Comparison of ENCODE assay signal across 11 mouse cellular contexts in genomic region chr2:72175536-72175935, GRCm38 (mm10).
DNase-seq lines count a peak whose midpoint lies in the region; ATAC-seq and TF ChIP-seq lines count a peak whose summit lies in the region.
"Had no signal": no experiment of that assay in that cellular context is flagged by ENCODE, and none has a peak within 500 bp of the region (broad histone marks: within the 10 kb centered on the region; RNA-seq: fewer than 3 reads in every experiment).

No protein-coding gene starts in this region.

- H3K4me2 ChIP-seq in heart, postnatal 0 days (ENCODE audit: low read depth, low read length), result no peak overlapping the region; the same call in 1 of the 2 replicates
- H3K4me2 ChIP-seq: intestine, embryonic 15.5 days had no signal

- H3K27me3 ChIP-seq in embryonic facial prominence, embryonic 10.5 days (replicated peaks; ENCODE audit: low read depth, poor library complexity, severe bottlenecking), result no peaks in the 10 kb centered on the region
- H3K27me3 ChIP-seq in heart, postnatal 0 days (ENCODE audit: control insufficient read depth, insufficient read depth, low read length), result no peaks in the 10 kb centered on the region
- H3K27me3 ChIP-seq in thymus, adult 2 months (ENCODE audit: control insufficient read depth, insufficient read depth, low read length), result no peaks in the 10 kb centered on the region
- H3K27me3 ChIP-seq: intestine, embryonic 15.5 days had no signal

- peaks cover 17% of the 10 kb centered on the region for H3K4me1 ChIP-seq in embryonic facial prominence, embryonic 10.5 days
- peaks cover 15% of the 10 kb centered on the region; the same call in 1 of the 2 replicates for H3K4me1 ChIP-seq in heart, postnatal 0 days (ENCODE audit: control insufficient read depth, insufficient read depth)
- peaks cover 14% of the 10 kb centered on the region for H3K4me1 ChIP-seq in thymus, adult 2 months (replicated peaks; ENCODE audit: control insufficient read depth, insufficient read depth, low read length)
- H3K4me1 ChIP-seq: intestine, embryonic 15.5 days had no signal

- no peaks in the 10 kb centered on the region for H3K9me3 ChIP-seq in embryonic facial prominence, embryonic 10.5 days
- no peaks in the 10 kb centered on the region for H3K9me3 ChIP-seq in heart, postnatal 0 days (replicated peaks; ENCODE audit: control insufficient read depth, low read length)
- H3K9me3 ChIP-seq: intestine, embryonic 15.5 days had no signal

- no peaks in the 10 kb centered on the region for H3K36me3 ChIP-seq in embryonic facial prominence, embryonic 10.5 days (replicated peaks)
- no peaks in the 10 kb centered on the region for H3K36me3 ChIP-seq in heart, postnatal 0 days (replicated peaks; ENCODE audit: control insufficient read depth, insufficient read depth, low read length)
- no peaks in the 10 kb centered on the region; the same call in 1 of the 2 replicates for H3K36me3 ChIP-seq in thymus, adult 2 months (ENCODE audit: control insufficient read depth, insufficient read depth, low read length)
- H3K36me3 ChIP-seq: intestine, embryonic 15.5 days had no signal

- peak; percentile 26; the same call in 1 of the 2 replicates for TF ChIP-seq CTCF in layer of hippocampus, adult 2 months (conservative IDR thresholded peaks at IDR 0.05)
- no peak for TF ChIP-seq CTCF in heart, postnatal 0 days (IDR thresholded peaks at IDR 0.05; ENCODE audit: low read depth)
- no peak for TF ChIP-seq CTCF in thymus, adult 2 months (IDR thresholded peaks at IDR 0.05; ENCODE audit: borderline replicate concordance, control insufficient read depth, extremely low read depth, insufficient read depth, low read length, poor library complexity)

- DNase-seq in heart, adult 11 months, result peak; percentile 86
- DNase-seq in heart, adult 8-10 months (ENCODE audit: low spot score), result no peak
- no peak for DNase-seq in layer of hippocampus, adult 2 months (ENCODE audit: low spot score in 2 of 2)
- no peak for DNase-seq in layer of hippocampus, adult 11-12 months (ENCODE audit: low spot score)
- DNase-seq in embryonic facial prominence, embryonic 10.5 days (ENCODE audit: low spot score), result no peak
- peak; percentile 33 for DNase-seq in heart, postnatal 0 days (ENCODE audit: low spot score)
- DNase-seq in thymus, adult 2 months, result no peak
- DNase-seq: cerebellum, adult 11-12 months; lung, postnatal 14 days had no signal

- no peak overlapping the region; the same call in 1 of the 2 replicates for H3K9ac ChIP-seq in heart, postnatal 0 days (replicated peaks; ENCODE audit: low read depth, low read length)
- H3K9ac ChIP-seq: intestine, embryonic 15.5 days had no signal

- no peak for TF ChIP-seq POLR2A in thymus, adult 2 months (IDR thresholded peaks at IDR 0.05; ENCODE audit: control insufficient read depth, extremely low read depth, insufficient read depth, low read length, poor library complexity)

- H3K27ac ChIP-seq in layer of hippocampus, adult 2 months, result peak overlapping the region; percentile 71; the same call in 1 of the 2 replicates
- 0 out of 2 replicates have a peak overlapping the region, but pooled peaks have one; percentile 4 for H3K27ac ChIP-seq in embryonic facial prominence, embryonic 10.5 days (replicated peaks)
- peak overlapping the region; percentile 27; the same call in 1 of the 2 replicates for H3K27ac ChIP-seq in heart, postnatal 0 days (ENCODE audit: low read depth)
- H3K27ac ChIP-seq in thymus, adult 2 months (ENCODE audit: control insufficient read depth, insufficient read depth, low read length), result no peak overlapping the region
- H3K27ac ChIP-seq: intestine, embryonic 15.5 days had no signal

- ATAC-seq in heart, postnatal 0 days (ENCODE audit: insufficient read depth, low read depth), result peak; percentile 70
- ATAC-seq: intestine, embryonic 15.5 days had no signal

- 75% methylated on average over 7 of the region's 7 CpGs for WGBS in embryonic facial prominence, embryonic 10.5 days
- 44% methylated on average over 7 of the region's 7 CpGs for WGBS in heart, postnatal 0 days
- 93% methylated on average over 7 of the region's 7 CpGs for WGBS in thymus, adult 2 months

- TF ChIP-seq EP300 in heart, postnatal 0 days (IDR thresholded peaks at IDR 0.05; ENCODE audit: low read depth), result no peak

- H3K4me3 ChIP-seq in layer of hippocampus, adult 2 months, result no peak overlapping the region
- H3K4me3 ChIP-seq in embryonic facial prominence, embryonic 10.5 days, result no peak overlapping the region
- H3K4me3 ChIP-seq in heart, postnatal 0 days (ENCODE audit: low read depth, low read length), result no peak overlapping the region
- H3K4me3 ChIP-seq in thymus, adult 2 months (ENCODE audit: control insufficient read depth, insufficient read depth, low read length), result no peak overlapping the region
- H3K4me3 ChIP-seq: intestine, embryonic 15.5 days; left cerebral cortex, adult 2 months had no signal

Comparison
In these comparisons a context has a peak if more than half of its experiments do, and no peak if none do; other contexts are left out.
1. DNase-seq: peak in heart, adult 11 months (single experiment) and heart, postnatal 0 days (single experiment); none in heart, adult 8-10 months (single experiment), layer of hippocampus, adult 2 months (0 of 2), layer of hippocampus, adult 11-12 months (single experiment), embryonic facial prominence, embryonic 10.5 days (single experiment) and thymus, adult 2 months (single experiment).